Mouse (Mus musculus) mature B cell (primary cell): ENCODE data around the gene Dip2b.

Experiments used
- in situ Hi-C: fragments of 300-500 bp; cut with MboI; formaldehyde crosslinking; loops from 2 replicates; pipeline ENCODE4 v1.14.3; 2019

Gene Dip2b

DNA sequence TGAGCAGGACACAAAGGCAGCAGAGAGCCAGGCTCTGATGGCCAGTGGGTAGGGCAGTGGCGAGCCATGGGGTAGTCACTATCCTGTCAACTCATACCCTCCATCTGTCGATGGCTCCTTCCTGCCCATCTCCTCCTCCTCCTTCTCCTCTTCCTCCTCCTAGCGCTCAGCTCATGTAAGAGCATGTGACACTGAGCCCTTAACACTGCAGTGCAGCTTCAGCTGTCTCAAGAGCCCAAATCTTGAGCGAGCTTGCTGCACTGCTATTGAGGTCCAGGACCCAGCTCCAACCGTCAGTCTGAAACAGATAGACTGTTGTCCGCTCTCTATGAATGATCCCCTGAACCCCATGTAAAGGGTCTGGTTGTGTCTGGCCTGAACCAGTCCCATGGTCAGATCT lies 141.2 kb downstream of the Dip2b start:
- in situ Hi-C loops = no loop called here

DNA sequence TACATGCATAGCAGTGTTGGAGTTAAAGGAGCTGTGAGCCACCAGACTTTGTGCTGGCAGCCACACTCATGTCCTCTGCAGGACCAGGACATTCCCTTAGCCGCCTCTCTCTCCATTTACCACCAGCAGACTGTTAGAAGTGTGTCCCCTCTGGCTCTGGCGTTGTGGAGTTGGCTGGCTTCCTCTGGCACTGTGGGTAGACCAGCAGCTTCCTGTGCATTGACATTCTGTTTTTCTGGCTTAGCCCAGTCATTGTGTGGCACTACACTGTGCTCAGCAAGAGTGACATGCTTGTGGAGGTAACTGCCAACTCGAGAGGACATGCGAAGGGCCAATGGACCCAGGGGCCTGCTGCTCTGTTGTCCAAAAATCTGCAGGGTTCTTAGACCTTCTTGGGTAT lies 141.8 kb downstream of the Dip2b start:
- in situ Hi-C loops = no loop called here

DNA sequence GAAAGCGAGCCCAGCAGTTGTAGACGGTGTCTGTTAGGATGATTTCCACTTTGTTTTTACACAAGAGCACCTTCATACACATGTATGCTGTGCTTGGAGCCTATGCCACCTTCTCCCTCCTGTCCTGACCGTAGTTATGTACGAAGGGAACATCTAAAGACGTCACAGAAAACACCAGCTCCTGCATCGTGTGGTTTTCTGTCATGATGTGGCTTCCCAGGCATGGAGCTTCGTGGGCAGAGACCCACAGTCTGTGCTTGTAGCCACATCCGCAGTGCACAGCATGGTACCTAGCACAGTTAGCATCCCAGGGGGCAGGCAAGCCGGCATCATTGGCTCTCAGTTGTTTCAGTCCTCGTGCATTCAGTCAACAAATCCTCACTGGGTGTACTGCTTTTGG lies 143.4 kb downstream of the Dip2b start:
- in situ Hi-C loops = no loop called here

DNA sequence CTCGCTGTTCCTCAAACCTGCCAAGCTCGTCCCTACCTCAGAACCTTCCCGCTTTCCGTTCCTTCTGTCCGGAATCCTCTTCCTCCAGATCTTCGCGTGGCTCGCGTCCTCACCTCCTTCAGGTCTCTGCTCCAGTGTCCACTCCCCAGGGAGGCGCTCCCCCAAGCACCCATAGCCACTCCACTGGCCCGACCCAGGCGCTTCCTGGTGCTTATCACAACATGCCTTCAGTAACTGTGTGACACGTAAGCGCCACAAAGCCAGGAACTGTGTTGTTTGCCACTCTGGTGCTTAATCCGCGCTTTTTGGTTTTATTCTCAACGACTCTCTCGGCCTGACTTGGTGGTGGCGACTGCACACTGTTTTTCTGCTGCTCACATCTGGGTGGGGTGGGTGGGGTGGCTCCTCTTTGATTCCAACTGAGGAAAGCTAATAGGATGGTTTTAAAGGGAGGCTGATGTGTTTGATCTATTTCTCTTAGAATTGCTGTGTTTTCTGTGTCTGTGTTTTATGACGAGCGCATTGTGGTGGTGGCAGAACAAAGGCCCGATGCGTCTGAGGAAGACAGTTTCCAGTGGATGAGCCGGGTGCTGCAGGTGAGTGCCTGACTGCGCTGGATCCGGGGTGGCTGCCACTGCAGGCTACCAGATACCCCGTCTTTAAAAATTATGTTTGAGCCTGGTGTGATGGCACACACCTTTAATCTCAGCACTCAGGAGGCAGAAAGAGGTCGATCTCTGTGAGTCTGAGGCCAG lies 144.2 kb downstream of the Dip2b start:
- in situ Hi-C loops = no loop called here

DNA sequence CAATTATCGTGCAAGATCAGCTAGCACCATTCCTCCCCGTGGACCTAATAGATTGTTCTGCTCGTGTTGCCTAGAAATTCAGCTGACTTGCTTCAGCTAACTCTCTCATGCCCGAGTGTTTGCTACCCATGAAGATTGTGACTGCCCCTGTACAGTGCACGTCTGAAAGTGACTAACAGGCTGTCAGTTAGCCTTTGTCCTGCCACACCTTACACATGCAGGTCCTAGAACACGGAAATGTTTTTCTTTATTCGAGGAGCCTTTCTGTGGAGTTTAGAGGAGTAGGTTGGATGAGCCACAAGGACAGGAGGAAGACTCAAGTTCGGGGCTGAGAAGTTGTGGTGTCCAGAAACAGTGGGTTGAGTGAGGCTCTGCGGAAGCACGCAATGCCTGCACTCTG lies 145.0 kb downstream of the Dip2b start:
- in situ Hi-C loops = no loop called here

DNA sequence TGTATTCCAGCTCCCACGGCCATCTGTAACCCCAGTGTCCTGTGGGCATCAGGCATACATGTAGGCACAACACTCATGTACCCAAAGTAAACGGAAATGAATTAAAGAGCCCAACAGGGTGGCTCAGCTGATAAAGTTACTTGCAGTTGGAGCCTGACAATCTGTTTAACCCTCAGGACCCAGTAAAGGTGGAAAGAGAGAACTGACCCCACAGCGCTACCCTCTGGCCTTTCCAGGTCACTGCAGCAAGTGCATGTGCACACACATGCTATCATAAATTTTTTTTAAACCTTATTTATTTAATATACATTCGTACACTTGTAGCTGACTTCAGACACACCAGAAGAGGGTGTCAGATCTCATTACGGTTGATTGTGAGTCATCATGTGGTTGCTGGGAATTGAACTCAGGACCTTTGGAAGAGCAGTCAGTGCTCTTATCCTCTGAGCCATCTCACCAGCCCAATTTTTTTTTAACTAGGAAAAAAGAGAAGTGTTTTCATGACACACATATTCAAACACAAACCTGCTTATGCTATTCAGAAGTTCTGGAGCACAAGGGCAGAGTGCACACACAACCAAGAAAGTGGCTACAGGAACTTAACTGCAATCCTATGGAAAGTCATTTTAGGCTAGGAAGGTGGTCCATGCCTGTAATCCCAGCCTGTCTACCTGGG lies 146.5 kb downstream of the Dip2b start:
- in situ Hi-C loops = no loop called here

DNA sequence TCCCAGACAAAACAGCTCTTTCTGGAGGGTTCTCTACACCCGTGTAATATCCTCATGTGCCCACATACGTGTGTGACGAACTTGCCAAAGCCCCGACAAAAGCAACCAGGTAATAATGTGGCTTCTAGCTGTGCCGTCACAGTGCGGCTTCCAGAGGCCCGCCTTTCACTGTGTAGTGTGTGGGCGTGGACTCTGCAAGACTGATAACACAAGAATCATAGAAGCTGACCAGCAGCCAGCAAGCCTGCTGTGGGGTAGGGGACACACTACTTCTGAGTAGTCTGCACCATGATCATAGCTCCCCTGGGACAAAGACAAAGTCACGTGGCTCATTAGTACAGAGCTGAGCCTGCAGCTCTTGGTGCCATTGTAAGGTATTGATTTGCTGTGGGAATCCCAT lies 147.8 kb downstream of the Dip2b start:
- in situ Hi-C loops = no loop called here

DNA sequence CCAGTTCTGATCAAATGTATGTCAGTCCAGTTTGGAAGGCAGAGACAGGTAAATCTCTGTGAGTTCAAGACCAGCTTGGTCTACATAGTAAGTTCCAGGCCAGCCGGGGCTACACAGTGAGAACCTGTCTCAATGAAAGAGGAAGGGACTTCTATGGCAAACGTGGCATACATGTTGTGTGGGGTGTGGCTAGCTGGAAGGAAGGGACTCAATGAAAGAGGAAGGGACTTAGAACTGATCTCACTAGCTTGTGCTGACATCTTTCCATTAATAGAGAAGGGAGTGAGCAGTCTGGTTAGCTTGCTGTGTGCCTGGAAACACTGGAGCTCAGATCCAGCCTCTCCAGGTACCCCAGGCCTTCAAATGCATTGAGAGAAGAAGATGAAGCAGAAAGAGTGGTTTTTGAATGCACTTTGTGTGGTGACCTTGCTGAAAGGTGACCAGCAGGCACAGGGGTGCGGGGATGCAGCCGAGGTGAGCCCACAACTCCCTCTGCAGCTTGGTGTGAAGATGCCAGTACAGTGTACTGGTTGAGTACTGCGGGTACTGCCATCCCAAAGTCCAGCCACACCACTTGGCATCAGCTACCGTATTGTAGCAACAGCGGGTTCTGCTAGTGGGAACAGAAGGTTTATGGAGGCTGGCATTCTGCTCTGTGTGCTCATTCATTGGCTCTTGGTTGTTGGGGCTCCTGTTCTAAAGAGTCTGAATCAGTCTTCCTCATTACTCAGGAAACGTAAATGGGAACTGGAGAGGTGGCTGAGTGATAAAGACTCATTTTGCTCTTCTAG lies 148.6 kb downstream of the Dip2b start:
- in situ Hi-C loops = no loop called here

DNA sequence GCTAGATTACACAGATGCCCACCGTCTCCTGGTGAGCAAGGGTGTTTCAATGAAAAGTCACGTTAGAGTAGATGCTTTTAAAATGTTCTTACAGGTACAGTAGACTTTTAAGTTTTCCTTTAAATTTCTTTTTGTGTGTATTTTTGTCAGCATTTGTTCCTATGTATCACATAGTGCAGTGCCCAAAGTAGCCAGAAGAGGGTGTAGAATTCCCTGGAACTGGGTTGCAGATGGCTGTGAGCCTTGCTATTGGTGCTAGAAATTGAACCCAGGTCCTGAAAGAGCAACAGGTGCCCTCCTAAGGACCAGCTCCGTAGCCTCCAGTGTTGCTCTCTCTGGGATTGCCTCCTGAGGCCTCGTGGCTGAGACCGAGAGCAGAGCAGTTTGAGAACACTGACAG lies 150.1 kb downstream of the Dip2b start:
- in situ Hi-C loops = no loop called here

DNA sequence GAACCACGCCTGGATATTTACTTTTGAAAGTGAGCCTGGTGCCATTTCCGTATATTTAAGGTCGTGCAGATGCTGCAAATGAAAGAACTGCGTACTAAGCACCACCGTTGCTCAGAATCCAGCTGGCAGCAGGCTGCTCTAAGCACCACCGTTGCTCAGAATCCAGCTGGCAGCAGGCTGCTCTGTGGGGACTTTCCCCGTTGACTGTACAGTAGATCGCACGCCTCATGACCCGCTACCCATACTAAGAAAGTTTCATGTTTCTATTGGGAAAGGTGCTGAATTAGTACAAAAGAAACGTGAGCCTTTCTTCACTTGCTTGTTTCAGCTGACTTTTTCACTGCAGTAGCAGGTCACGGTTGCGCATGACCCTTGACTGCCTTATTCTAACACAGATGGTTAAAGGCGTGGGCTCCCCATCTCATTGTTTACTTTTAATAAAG lies 150.5 kb downstream of the Dip2b start:
- in situ Hi-C loops = no loop called here

DNA sequence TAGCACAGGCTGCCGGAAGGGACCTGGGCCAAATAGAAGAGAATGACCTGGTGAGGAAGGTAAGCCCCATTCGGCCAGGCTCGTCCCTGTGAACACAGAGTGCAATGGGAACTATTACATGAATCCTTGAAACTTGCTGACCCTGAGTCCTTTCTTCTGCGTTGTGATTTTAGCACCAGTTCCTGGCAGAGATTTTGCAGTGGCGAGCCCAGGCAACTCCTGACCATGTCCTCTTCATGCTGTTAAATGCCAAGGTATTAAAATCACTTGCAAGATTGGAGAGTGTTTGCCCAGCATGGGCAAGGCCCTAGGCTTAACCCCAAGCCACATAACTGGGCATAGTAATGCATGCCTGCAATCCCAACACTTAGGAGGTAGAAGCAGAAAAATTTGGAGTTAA lies 151.6 kb downstream of the Dip2b start:
- in situ Hi-C loops = no loop called here

DNA sequence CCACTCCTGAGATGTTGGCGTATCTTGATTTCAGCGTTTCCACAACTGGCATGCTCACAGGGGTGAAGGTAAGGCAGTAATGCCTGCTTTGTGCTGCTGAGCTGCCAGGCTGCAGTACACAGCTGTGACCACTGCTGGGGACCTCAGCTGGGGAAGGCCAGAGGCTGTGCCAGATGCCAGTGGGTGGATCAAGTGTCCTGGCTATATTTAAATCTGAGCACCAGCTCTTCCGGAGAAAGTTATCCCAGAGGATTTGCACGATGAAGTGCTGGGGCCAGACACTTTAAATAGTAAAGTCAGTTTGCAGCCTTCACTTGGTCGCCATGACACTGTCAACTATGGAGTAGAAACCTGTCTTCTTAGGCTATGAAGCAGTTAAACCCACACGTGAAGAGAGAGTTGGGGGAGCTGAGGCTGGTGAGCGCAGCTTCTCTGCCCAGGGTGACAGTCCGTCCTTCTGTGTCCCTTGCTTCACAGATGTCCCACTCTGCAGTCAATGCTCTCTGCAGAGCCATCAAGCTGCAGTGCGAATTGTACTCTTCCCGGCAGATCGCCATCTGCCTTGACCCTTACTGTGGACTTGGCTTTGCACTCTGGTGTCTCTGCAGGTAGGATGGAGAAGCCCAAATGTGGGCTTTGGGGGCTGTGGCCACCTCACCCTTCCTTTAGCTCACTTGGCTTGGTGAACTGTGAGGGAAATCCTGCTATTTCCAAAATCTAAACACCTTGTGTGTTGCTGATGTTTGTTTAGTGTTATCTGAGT lies 160.7 kb downstream of the Dip2b start:
- in situ Hi-C loops = no loop called here

DNA sequence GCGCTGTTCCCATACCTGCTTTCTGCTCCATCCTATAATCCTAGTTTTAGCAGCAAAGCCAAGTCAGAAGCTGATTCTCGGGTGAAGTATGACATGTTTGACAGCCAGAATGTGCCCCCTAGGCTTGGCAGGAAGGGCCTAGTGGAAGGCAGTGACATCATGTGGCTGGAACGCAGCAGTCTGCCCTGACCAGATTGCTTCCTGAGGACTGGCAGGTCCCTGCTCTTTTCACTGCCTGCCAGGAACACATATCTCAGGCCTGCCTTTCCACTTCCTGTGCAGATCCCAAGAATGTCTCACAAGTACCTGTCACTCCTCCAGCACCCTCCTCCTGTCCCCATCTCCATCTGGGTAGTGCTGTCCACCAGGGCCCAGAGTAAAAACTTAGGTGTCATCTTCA lies 161.3 kb downstream of the Dip2b start:
- in situ Hi-C loops = no loop called here

DNA sequence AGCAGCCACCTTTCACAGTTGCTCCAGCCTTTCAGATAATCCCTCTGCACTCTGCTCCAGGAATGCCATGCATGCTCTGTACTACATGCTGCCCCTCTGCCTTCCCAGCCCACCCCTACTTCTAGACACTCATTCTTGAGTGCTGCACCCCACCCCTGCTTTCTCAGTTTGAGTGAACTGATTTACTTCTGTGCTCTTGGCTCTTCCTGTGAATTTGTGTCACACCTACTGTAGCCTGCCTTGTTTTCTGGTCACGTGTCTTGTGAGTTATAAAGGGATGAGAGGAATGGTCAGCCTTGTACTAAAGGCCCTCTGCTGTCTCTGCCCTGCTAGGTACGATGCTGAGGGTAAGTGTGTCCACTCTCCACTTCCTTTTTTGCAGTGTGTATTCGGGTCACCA lies 163.3 kb downstream of the Dip2b start:
- in situ Hi-C loops = no loop called here

DNA sequence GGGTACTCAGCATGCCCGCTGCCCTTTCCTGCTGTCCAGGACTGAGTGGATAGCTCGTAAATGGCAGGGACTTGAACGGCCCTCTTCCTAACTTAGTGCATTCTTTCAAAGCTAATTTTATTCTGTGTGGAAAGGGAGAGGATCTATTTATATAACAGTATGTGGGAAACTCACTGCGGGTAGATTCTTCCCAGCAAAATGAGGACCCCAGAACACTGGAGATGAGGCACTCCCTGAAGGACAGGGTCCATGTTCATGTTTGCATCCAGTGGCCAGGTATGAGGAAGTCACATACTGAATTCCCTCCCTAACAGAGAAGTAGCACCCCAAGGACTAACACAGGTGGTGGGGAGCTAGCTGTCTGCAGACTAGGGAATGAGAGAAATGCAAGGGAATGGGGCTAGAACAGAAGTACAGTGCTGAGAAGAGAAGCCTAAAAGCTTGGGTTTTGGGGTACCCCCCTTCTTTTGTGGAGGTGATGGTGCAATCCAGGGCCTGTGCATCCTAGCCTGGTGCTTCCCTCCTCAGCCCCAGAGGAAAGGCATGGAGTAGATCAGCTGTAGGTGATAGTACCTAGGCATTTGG lies 164.1 kb downstream of the Dip2b start:
- in situ Hi-C loops = no loop called here

DNA sequence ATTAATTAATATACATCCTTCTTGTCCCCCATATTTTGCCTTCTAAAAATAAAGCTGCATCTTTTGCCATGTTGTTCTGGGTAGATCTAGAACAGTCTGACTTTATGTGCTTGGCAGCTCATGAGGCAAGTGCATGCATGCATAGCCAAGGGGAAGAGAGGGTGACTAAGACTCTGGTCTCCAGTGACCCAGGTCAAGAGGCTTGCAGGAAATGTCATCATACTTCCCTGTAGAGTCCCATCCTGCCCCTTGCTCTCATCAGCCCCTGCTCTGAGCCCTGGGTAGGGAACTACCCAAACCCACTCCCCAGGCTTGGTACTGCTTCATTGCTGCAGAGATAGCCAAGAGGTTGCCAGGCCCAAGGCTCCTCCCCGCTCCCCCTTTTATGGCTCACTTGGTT lies 166.1 kb downstream of the Dip2b start:
- in situ Hi-C loops = no loop called here

DNA sequence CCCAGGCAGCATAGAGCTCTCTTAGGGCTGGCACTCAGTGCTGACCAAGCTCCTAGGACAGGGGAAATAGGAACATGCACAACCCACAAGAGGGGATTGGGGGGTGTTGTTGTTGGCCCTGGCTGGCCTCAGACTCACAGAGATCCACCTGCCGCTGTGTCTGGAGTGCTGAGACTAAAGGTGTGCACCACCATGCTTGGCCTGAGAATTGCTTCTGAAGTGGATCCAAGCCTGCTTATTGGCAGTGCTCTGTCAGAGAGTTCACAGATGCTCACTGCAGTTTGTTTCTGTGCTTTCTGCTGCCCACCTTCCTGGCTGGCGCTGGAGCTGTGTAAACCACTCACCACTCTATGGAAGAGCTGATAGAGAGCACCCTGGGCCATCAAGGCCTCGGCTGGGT lies 171.5 kb downstream of the Dip2b start:
- in situ Hi-C loops = no loop called here

DNA sequence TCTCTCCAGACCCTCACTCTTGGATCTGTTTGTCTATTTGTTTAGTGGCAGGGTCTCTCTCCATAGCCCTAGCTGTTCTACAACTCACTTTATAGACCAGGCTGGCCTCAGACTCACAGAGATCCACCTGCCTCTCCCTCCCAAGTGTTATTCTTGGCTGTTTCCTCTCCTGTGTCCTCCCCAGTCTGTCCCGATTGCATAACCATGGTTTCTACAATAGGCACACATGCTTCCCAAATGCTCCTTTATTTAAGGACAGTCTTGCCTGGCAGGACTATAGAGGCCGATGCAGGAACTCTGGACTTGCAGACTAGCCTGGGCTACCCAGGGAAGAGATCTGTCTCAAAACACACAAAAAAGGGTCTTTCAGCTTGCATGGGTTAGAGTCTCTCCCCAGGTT lies 174.9 kb downstream of the Dip2b start:
- in situ Hi-C loops = no loop called here

DNA sequence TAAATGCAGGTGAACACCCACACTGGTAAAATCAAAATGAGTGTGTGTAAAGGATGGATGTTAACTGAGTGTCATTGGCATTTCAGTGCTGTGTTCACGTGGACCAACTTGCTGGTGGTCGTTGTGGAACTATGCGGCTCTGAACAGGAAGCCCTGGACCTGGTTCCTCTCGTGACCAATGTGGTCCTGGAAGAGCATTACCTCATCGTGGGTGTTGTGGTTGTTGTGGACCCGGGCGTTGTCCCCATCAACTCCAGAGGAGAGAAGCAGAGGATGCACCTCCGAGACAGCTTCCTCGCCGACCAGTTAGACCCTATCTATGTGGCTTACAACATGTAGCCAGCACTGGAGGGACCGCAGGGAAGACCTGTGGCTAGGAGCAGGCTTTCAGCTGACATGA lies 176.6 kb downstream of the Dip2b start:
- in situ Hi-C loops = no loop called here

DNA sequence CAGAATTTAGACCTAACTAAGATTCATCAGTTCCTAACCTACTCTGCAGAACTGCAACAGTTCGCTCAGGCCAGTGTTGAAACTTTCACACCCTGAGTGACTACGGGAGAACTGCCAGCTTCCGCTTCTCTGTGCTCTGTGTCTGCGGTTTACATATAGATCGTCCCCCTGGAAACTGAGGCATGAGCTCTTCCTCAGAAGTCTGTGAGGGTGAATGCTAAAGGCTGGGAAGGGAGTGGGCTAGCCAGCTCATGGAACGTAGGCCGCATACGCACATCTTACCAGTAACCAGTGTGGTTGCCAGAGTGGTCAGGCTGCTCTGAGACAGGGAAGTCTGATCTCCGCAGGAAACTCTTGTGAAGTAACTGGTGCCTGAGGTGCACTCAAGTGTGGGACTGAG lies 177.7 kb downstream of the Dip2b start:
- in situ Hi-C loops = no loop called here

DNA sequence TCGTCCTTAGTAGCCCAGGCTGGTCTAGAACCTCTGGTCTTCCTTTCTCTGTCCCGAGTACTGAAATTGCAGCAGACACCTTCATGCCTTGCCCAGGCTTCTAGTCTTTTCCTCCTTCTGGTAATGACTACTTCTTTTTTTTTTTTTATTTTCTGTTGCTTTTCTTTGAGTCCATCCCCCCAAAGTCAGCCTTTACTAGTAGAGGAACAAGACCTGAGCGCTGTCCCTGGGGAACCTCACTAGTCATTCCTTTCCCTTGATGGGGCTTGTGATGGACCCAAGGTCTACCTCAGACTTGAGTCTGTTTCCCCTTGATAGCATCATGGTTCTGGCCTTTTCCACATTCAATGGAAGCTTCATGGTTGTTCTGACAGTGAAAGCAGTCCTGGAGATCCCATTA lies 179.6 kb downstream of the Dip2b start:
- in situ Hi-C loops = no loop called here

DNA sequence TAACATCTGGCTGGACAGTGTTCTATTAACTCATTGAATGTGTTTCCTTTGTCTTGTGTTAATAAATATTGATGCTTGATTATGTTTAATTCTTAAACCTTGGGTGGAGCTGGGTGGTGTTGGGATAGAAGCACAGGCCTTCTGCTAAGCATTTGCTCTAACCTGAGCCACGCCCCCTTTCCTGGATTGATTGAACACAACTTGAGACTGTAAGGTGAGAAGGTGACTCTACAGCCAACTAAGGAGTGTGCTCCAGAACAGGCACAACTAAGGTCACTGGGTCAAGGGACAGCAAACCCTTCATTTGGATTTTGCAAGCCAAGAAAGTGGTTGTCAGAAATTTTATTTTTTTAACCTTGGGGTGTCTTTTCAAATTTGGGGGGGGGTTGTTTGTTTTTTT lies 180.9 kb downstream of the Dip2b start:
- in situ Hi-C loops = no loop called here
